Mouse (Mus musculus) left cerebral cortex, postnatal 4 days (tissue): Measurements from ENCODE around the gene Igfbp2. TPM values are rescaled to one million over a fixed set of nuclear protein-coding genes. Genes with fewer than 3 reads are reported as not detected.

Source experiments
- DNase-seq: peaks from one replicate; pipeline ENCODE4 v3.0.0-alpha.2; 2022
- intact Hi-C: fragments of 180-260 bp; cut with DNase I; formaldehyde crosslinking; loops from one replicate; pipeline ENCODE4 v1.15.1; 2025
- total RNA-seq, 2 experiments: library from RNA; stranded (reverse); gene quantifications; 2 replicates each; pipeline ENCODE4 v1.2.3; 2021

Igfbp2 gene
- 100 to 1,000 TPM; 157 to 158 TPM for total RNA-seq

- peak; percentile 72 for DNase-seq
- intact Hi-C loops = no loop called here
Measured at GRCm38 (mm10) chr1:72823751-72824706, at the start of gene Igfbp2. Gene Igfbp2 (plus strand): TSS chr1:72824503.

GRCm38 (mm10) chr1:72778789-72779188 lies 45.5 kb upstream of the Igfbp2 start:
- no peak for DNase-seq
- intact Hi-C loops = no loop called here

- intact Hi-C loops = no loop called here
- DNase-seq = no peak
Measured at GRCm38 (mm10) chr1:72780720-72781119, 43.6 kb upstream of the Igfbp2 start.

- DNase-seq = no peak
- intact Hi-C loops = no loop called here
Measured at GRCm38 (mm10) chr1:72783341-72783740, 41.0 kb upstream of the Igfbp2 start.

GRCm38 (mm10) chr1:72784018-72784417 lies 40.3 kb upstream of the Igfbp2 start:
- intact Hi-C loops = no loop called here
- no peak for DNase-seq

- intact Hi-C loops = no loop called here
- no peak for DNase-seq
Measured at GRCm38 (mm10) chr1:72790670-72791069, 33.6 kb upstream of the Igfbp2 start.

- intact Hi-C loops = no loop called here
- DNase-seq = no peak
Measured at GRCm38 (mm10) chr1:72791743-72792142, 32.6 kb upstream of the Igfbp2 start.

GRCm38 (mm10) chr1:72792262-72792661 lies 32.0 kb upstream of the Igfbp2 start:
- DNase-seq = no peak
- intact Hi-C loops = no loop called here

- intact Hi-C loops = no loop called here
- DNase-seq = no peak
Measured at GRCm38 (mm10) chr1:72793230-72793629, 31.1 kb upstream of the Igfbp2 start.

- intact Hi-C loops = no loop called here
- DNase-seq = no peak
Measured at GRCm38 (mm10) chr1:72796128-72796527, 28.2 kb upstream of the Igfbp2 start.

GRCm38 (mm10) chr1:72797102-72797665 lies 27.1 kb upstream of the Igfbp2 start:
- intact Hi-C loops = no loop called here
- no peak for DNase-seq

GRCm38 (mm10) chr1:72798441-72798840 lies 25.9 kb upstream of the Igfbp2 start:
- DNase-seq = no peak
- intact Hi-C loops = no loop called here

GRCm38 (mm10) chr1:72804031-72804430 lies 20.3 kb upstream of the Igfbp2 start:
- peak; percentile 70 for DNase-seq
- intact Hi-C loops = no loop called here

- intact Hi-C loops = no loop called here
- no peak for DNase-seq
Measured at GRCm38 (mm10) chr1:72805037-72805436, 19.3 kb upstream of the Igfbp2 start.

- intact Hi-C loops = no loop called here
- DNase-seq = no peak
Measured at GRCm38 (mm10) chr1:72805476-72806043, 18.7 kb upstream of the Igfbp2 start.

GRCm38 (mm10) chr1:72806044-72806584 lies 18.2 kb upstream of the Igfbp2 start:
- intact Hi-C loops = no loop called here
- DNase-seq = no peak

- no peak for DNase-seq
- intact Hi-C loops = no loop called here
Measured at GRCm38 (mm10) chr1:72809304-72809703, 15.0 kb upstream of the Igfbp2 start.

- no peak for DNase-seq
Measured at GRCm38 (mm10) chr1:72809951-72810675, 14.2 kb upstream of the Igfbp2 start.

GRCm38 (mm10) chr1:72811061-72811460 lies 13.2 kb upstream of the Igfbp2 start:
- no peak for DNase-seq
- intact Hi-C loops = no loop called here

More at GRCm38 (mm10) chr1:72809951-72810675, 14.2 kb upstream of the Igfbp2 start:
- intact Hi-C loops = no loop called here

GRCm38 (mm10) chr1:72813089-72813638 lies 11.1 kb upstream of the Igfbp2 start:
- intact Hi-C loops = no loop called here
- no peak for DNase-seq
